Mouse (Mus musculus) myocyte (in vitro differentiated cells): ENCODE measurements around the gene Gabarap.

Experiments used
- E2F4 ChIP-seq: IDR thresholded peaks from one replicate; pipeline ENCODE4 v1.6.1; 2011; ENCODE audit warnings: mild to moderate bottlenecking, control low read depth, moderate library complexity; ENCODE audit not compliant: insufficient read depth
- MAX ChIP-seq: IDR thresholded peaks from one replicate; pipeline ENCODE4 v1.6.1; 2011; ENCODE audit warnings: low read depth, mild to moderate bottlenecking, control low read depth
- MYOG ChIP-seq, 3 experiments: IDR thresholded peaks; one replicate each; pipeline ENCODE4 v1.6.1; 2011; ENCODE audit warnings: control low read depth in 2 of 3, low read depth in 2 of 3, mild to moderate bottlenecking in 2 of 3; ENCODE audit not compliant: insufficient read length in 2 of 3, control insufficient read depth in 1 of 3, insufficient read depth in 1 of 3
- POLR2A ChIP-seq: IDR thresholded peaks from one replicate; pipeline ENCODE4 v1.6.1; 2011; ENCODE audit warnings: low read depth, mild to moderate bottlenecking, control low read depth, moderate library complexity; ENCODE audit not compliant: insufficient read length
- POLR2AphosphoS2 ChIP-seq: IDR thresholded peaks from one replicate; pipeline ENCODE4 v1.6.1; 2011; ENCODE audit warnings: low read depth, control low read depth; ENCODE audit not compliant: insufficient read length
- REST ChIP-seq: IDR thresholded peaks from one replicate; pipeline ENCODE4 v1.6.1; 2011; ENCODE audit warnings: mild to moderate bottlenecking, control low read depth, moderate library complexity; ENCODE audit not compliant: insufficient read depth, insufficient read length
- SRF ChIP-seq: IDR thresholded peaks from one replicate; pipeline ENCODE4 v1.6.1; 2011; ENCODE audit warnings: low read depth; ENCODE audit not compliant: control insufficient read depth, insufficient read length
- TCF12 ChIP-seq: IDR thresholded peaks from one replicate; pipeline ENCODE4 v1.6.1; 2011; ENCODE audit warnings: mild to moderate bottlenecking, control low read depth; ENCODE audit not compliant: poor library complexity, insufficient read depth, severe bottlenecking
- USF1 ChIP-seq: IDR thresholded peaks from one replicate; pipeline ENCODE4 v1.6.1; 2011; ENCODE audit warnings: low read depth, mild to moderate bottlenecking, control low read depth, moderate library complexity

- TF ChIP-seq POLR2A = no peak
- no peak for TF ChIP-seq E2F4
- TF ChIP-seq USF1 = no peak
- TF ChIP-seq MYOG (IDR thresholded peaks at IDR 0.05; ENCODE audit: control insufficient read depth in 1 of 3, insufficient read depth in 1 of 3, insufficient read length in 2 of 3, low read depth in 2 of 3) = no peak
- TF ChIP-seq TCF12 = no peak
- TF ChIP-seq MAX = no peak
- no peak for TF ChIP-seq SRF
- TF ChIP-seq POLR2AphosphoS2 = no peak
- no peak for TF ChIP-seq REST
These were observed 35.7 kb downstream of the Gabarap start for GRCm38 (mm10) chr11:70026689-70027088.
